Comparison of ENCODE assay signal across 18 mouse cellular contexts in genomic region chr7:118786091-118786490, GRCm38 (mm10).
"Had no signal": no experiment of that assay in that cellular context is flagged by ENCODE, and none has a peak within 500 bp of the region (broad histone marks: within the 10 kb centered on the region; RNA-seq: fewer than 3 reads in every experiment).

No protein-coding gene starts in this region.

- H3K27ac ChIP-seq: left cerebral cortex, adult 2 months; liver, embryonic 13.5 days; midbrain, embryonic 12.5 days; midbrain, embryonic 15.5 days; neural tube, embryonic 12.5 days; neural tube, embryonic 15.5 days; stomach, postnatal 0 days had no signal

- H3K4me3 ChIP-seq: left cerebral cortex, adult 2 months; liver, embryonic 13.5 days; midbrain, embryonic 12.5 days; midbrain, embryonic 15.5 days; neural tube, embryonic 12.5 days; neural tube, embryonic 15.5 days had no signal

- H3K9ac ChIP-seq: liver, embryonic 13.5 days; midbrain, embryonic 12.5 days; midbrain, embryonic 15.5 days; neural tube, embryonic 12.5 days; neural tube, embryonic 15.5 days had no signal

- H3K9me3 ChIP-seq: liver, embryonic 13.5 days; midbrain, embryonic 12.5 days; midbrain, embryonic 15.5 days; neural tube, embryonic 12.5 days; neural tube, embryonic 15.5 days had no signal

- H3K4me2 ChIP-seq: liver, embryonic 13.5 days; midbrain, embryonic 12.5 days; midbrain, embryonic 15.5 days; neural tube, embryonic 12.5 days; neural tube, embryonic 15.5 days had no signal

- DNase-seq: layer of hippocampus, postnatal 36 days; liver, embryonic 13.5 days; lung, adult 2 months; lung, postnatal 14 days; lung, postnatal 4 days; right cerebral cortex, adult 18-20 months; right cerebral cortex, postnatal 14 days; right cerebral cortex, postnatal 4 days; thymus, adult 2 months; thymus, postnatal 14 days; thymus, postnatal 4 days had no signal

- H3K27me3 ChIP-seq: liver, embryonic 13.5 days; midbrain, embryonic 12.5 days; midbrain, embryonic 15.5 days; neural tube, embryonic 12.5 days; neural tube, embryonic 15.5 days had no signal

- ATAC-seq: intestine, postnatal 0 days; midbrain, embryonic 15.5 days had no signal

- H3K4me1 ChIP-seq: liver, embryonic 13.5 days; midbrain, embryonic 12.5 days; midbrain, embryonic 15.5 days; neural tube, embryonic 12.5 days; neural tube, embryonic 15.5 days had no signal
